Mouse (Mus musculus): ENCODE measurements around the gene Evx2. TPM values are rescaled to one million over a fixed set of nuclear protein-coding genes. Genes with fewer than 3 reads are reported as not detected.

Evx2 gene
- total and polyA plus RNA-seq, 2 experiments from 2014 or later: 0.55 to 4.3 TPM

- TF ChIP-seq CTCF (IDR thresholded peaks at IDR 0.05; ENCODE audit: low read depth): no peak
- Histone ChIP-seq H3K9ac (replicated peaks; ENCODE audit: low read length) (no peak within 1 kb of the TSS), H3K4me2 (ENCODE audit: low read depth, low read length) (peak within 1 kb of the TSS; percentile 48), H3K27me3 (ENCODE audit: insufficient read depth, low read length) (peaks cover 92% of the 10 kb centered on the region), H3K9me3 (ENCODE audit: low read length) (no peaks in the 10 kb centered on the region), H3K4me3 (ENCODE audit: low read length) (peak within 1 kb of the TSS; percentile 26), H3K4me1 (ENCODE audit: insufficient read depth, low read length) (no peaks in the 10 kb centered on the region), H3K36me3 (ENCODE audit: insufficient read depth, low read length) (no peaks in the 10 kb centered on the region), H3K27ac (no peak within 1 kb of the TSS)
- DNase-seq (ENCODE audit: low spot score) (no peak), ATAC-seq (no peak; the same call in 1 of the 2 replicates)
- 2% methylated on average over 32 of the region's 52 CpGs for WGBS
Observed at GRCm38 (mm10) chr2:74704393-74704998, 45.1 kb upstream of the Evx2 start, which contains the start of gene Hoxd8. Hoxd8 (plus strand) TSS chr2:74704615.

- 2% methylated on average over 26 of the region's 26 CpGs for WGBS
- no peak for TF ChIP-seq CTCF (IDR thresholded peaks at IDR 0.05; ENCODE audit: low read depth)
- peaks cover 92% of the 10 kb centered on the region for H3K27me3 ChIP-seq (ENCODE audit: insufficient read depth, low read length)
Observed at GRCm38 (mm10) chr2:74703720-74704392, 44.5 kb upstream of the Evx2 start.

GRCm38 (mm10) chr2:74703317-74703716 lies 44.0 kb upstream of the Evx2 start:
- Histone ChIP-seq H3K9me3 (ENCODE audit: low read length) (no peaks in the 10 kb centered on the region), H3K9ac (replicated peaks; ENCODE audit: low read length) (no peak overlapping the region), H3K4me2 (ENCODE audit: low read depth, low read length) (no peak overlapping the region), H3K27ac (no peak overlapping the region), H3K27me3 (ENCODE audit: insufficient read depth, low read length) (peaks cover 89% of the 10 kb centered on the region), H3K4me1 (ENCODE audit: insufficient read depth, low read length) (no peaks in the 10 kb centered on the region), H3K36me3 (ENCODE audit: insufficient read depth, low read length) (no peaks in the 10 kb centered on the region), H3K4me3 (ENCODE audit: low read length) (no peak overlapping the region)
- DNase-seq (ENCODE audit: low spot score) (no peak), ATAC-seq (no peak)
- WGBS: 6% methylated on average over 10 of the region's 10 CpGs
- TF ChIP-seq CTCF (IDR thresholded peaks at IDR 0.05; ENCODE audit: low read depth): no peak

More at GRCm38 (mm10) chr2:74703720-74704392, 44.5 kb upstream of the Evx2 start:
- Histone ChIP-seq H3K4me2 (ENCODE audit: low read depth, low read length) (no peak overlapping the region), H3K27ac (no peak overlapping the region), H3K9ac (replicated peaks; ENCODE audit: low read length) (no peak overlapping the region), H3K4me1 (ENCODE audit: insufficient read depth, low read length) (no peaks in the 10 kb centered on the region), H3K36me3 (ENCODE audit: insufficient read depth, low read length) (no peaks in the 10 kb centered on the region), H3K9me3 (ENCODE audit: low read length) (no peaks in the 10 kb centered on the region), H3K4me3 (ENCODE audit: low read length) (no peak overlapping the region)
- ATAC-seq (no peak), DNase-seq (ENCODE audit: low spot score) (no peak)

GRCm38 (mm10) chr2:74702820-74703219 lies 43.5 kb upstream of the Evx2 start:
- no peak overlapping the region for H3K27ac ChIP-seq
- H3K4me3 ChIP-seq (ENCODE audit: low read length): no peak overlapping the region
- H3K9ac ChIP-seq (replicated peaks; ENCODE audit: low read length): no peak overlapping the region
- H3K36me3 ChIP-seq (ENCODE audit: insufficient read depth, low read length): no peaks in the 10 kb centered on the region
- peaks cover 90% of the 10 kb centered on the region for H3K27me3 ChIP-seq (ENCODE audit: insufficient read depth, low read length)
- H3K9me3 ChIP-seq (ENCODE audit: low read length): no peaks in the 10 kb centered on the region
- ATAC-seq (no peak), DNase-seq (ENCODE audit: low spot score) (no peak)
- no peak overlapping the region for H3K4me2 ChIP-seq (ENCODE audit: low read depth, low read length)
- no peak for TF ChIP-seq CTCF (IDR thresholded peaks at IDR 0.05; ENCODE audit: low read depth)
- no peaks in the 10 kb centered on the region for H3K4me1 ChIP-seq (ENCODE audit: insufficient read depth, low read length)
- WGBS: 17% methylated on average over 6 of the region's 6 CpGs

GRCm38 (mm10) chr2:74701949-74702819 lies 42.8 kb upstream of the Evx2 start:
- DNase-seq (ENCODE audit: low spot score): peak; percentile 91
- no peak overlapping the region for H3K27ac ChIP-seq
- peaks cover 89% of the 10 kb centered on the region for H3K27me3 ChIP-seq (ENCODE audit: insufficient read depth, low read length)
- peak; percentile 90 for TF ChIP-seq CTCF (IDR thresholded peaks at IDR 0.05; ENCODE audit: low read depth)
- no peak overlapping the region for H3K4me2 ChIP-seq (ENCODE audit: low read depth, low read length)
- no peak for ATAC-seq
- H3K4me1 ChIP-seq (ENCODE audit: insufficient read depth, low read length): no peaks in the 10 kb centered on the region
- no peak overlapping the region for H3K4me3 ChIP-seq (ENCODE audit: low read length)
- WGBS: 11% methylated on average over 17 of the region's 17 CpGs
- H3K9me3 ChIP-seq (ENCODE audit: low read length): no peaks in the 10 kb centered on the region
- no peaks in the 10 kb centered on the region for H3K36me3 ChIP-seq (ENCODE audit: insufficient read depth, low read length)
- no peak overlapping the region for H3K9ac ChIP-seq (replicated peaks; ENCODE audit: low read length)

GRCm38 (mm10) chr2:74700546-74701112 lies 41.3 kb upstream of the Evx2 start:
- TF ChIP-seq CTCF (IDR thresholded peaks at IDR 0.05; ENCODE audit: low read depth): no peak
- 3% methylated on average over 22 of the region's 22 CpGs for WGBS
- Histone ChIP-seq H3K4me3 (ENCODE audit: low read length) (no peak overlapping the region), H3K9ac (replicated peaks; ENCODE audit: low read length) (no peak overlapping the region), H3K9me3 (ENCODE audit: low read length) (no peaks in the 10 kb centered on the region), H3K4me2 (ENCODE audit: low read depth, low read length) (no peak overlapping the region), H3K4me1 (ENCODE audit: insufficient read depth, low read length) (no peaks in the 10 kb centered on the region), H3K27me3 (ENCODE audit: insufficient read depth, low read length) (peaks cover 89% of the 10 kb centered on the region), H3K27ac (no peak overlapping the region), H3K36me3 (ENCODE audit: insufficient read depth, low read length) (no peaks in the 10 kb centered on the region)
- DNase-seq (ENCODE audit: low spot score): no peak
- no peak for ATAC-seq
